10 mouse cellular contexts compared by ENCODE assay signal in genomic region chr5:108549489-108550206, GRCm38 (mm10). TPM values are rescaled to one million over a fixed set of nuclear protein-coding genes. Genes with fewer than 3 reads are reported as not detected.
DNase-seq lines count a peak whose midpoint lies in the region; ATAC-seq lines count a peak whose summit lies in the region.
"Had no signal": no experiment of that assay in that cellular context is flagged by ENCODE, and none has a peak within 500 bp of the region (broad histone marks: within the 10 kb centered on the region; RNA-seq: fewer than 3 reads in every experiment).

Gene Cplx1, minus strand, starts transcription at chr5:108550024.

- 0 out of 2 replicates have a peak within 1 kb of the TSS, but pooled peaks have one; percentile 0 for H3K27ac ChIP-seq in forebrain, embryonic 14.5 days (ENCODE audit: low read depth, low read length)
- H3K27ac ChIP-seq in hindbrain, embryonic 15.5 days (replicated peaks) = peak within 1 kb of the TSS; percentile 82

- no peaks in the 10 kb centered on the region for H3K4me1 ChIP-seq in forebrain, embryonic 14.5 days (ENCODE audit: control insufficient read depth, insufficient read depth, low read length)
- H3K4me1 ChIP-seq in hindbrain, embryonic 15.5 days (replicated peaks) = peaks cover 25% of the 10 kb centered on the region

- no peaks in the 10 kb centered on the region for H3K36me3 ChIP-seq in forebrain, embryonic 14.5 days (ENCODE audit: control insufficient read depth, insufficient read depth, low read length)
- peaks cover 5% of the 10 kb centered on the region; the same call in 1 of the 2 replicates for H3K36me3 ChIP-seq in hindbrain, embryonic 15.5 days

- WGBS in forebrain, embryonic 14.5 days = under 1% methylated on average over 46 of the region's 56 CpGs
- WGBS in hindbrain, embryonic 15.5 days = under 1% methylated on average over 38 of the region's 56 CpGs

- H3K4me2 ChIP-seq in forebrain, embryonic 14.5 days (ENCODE audit: low read length) = peak within 1 kb of the TSS; percentile 79
- H3K4me2 ChIP-seq in hindbrain, embryonic 15.5 days = peak within 1 kb of the TSS; percentile 74

- no peaks in the 10 kb centered on the region for H3K9me3 ChIP-seq in forebrain, embryonic 14.5 days (replicated peaks; ENCODE audit: control insufficient read depth, low read length)
- no peaks in the 10 kb centered on the region for H3K9me3 ChIP-seq in hindbrain, embryonic 15.5 days

- H3K27me3 ChIP-seq in forebrain, embryonic 14.5 days (replicated peaks; ENCODE audit: control insufficient read depth, insufficient read depth, low read length) = peaks cover 5% of the 10 kb centered on the region; the same call in 1 of the 2 replicates
- H3K27me3 ChIP-seq in hindbrain, embryonic 15.5 days = 0 out of 2 replicates have a peak, but pooled peaks cover 10% of the 10 kb centered on the region

- H3K9ac ChIP-seq in forebrain, embryonic 14.5 days (ENCODE audit: low read length) = peak within 1 kb of the TSS; percentile 63
- H3K9ac ChIP-seq in hindbrain, embryonic 15.5 days = peak within 1 kb of the TSS; percentile 70

- peak; percentile 79 for ATAC-seq in cerebellum, adult (ENCODE audit: insufficient number of reproducible peaks, low FRiP score, low TSS enrichment)
- ATAC-seq in forebrain, embryonic 14.5 days = peak; percentile 92
- peak; percentile 94 for ATAC-seq in hindbrain, embryonic 15.5 days (ENCODE audit: low FRiP score, low read depth)
- ATAC-seq in megakaryocyte-erythroid progenitor cell, adult 5-6 weeks (replicated peaks; ENCODE audit: low FRiP score, low TSS enrichment, poor library complexity, severe bottlenecking) = peak; percentile 62

- DNase-seq in gastrocnemius, postnatal 10 days = peak; percentile 63
- DNase-seq in gastrocnemius, adult 8-10 months (ENCODE audit: low spot score in 2 of 2) = no peak
- peak; percentile 71 for DNase-seq in forebrain, embryonic 14.5 days (ENCODE audit: low spot score)
- peak; percentile 74 to 82 for DNase-seq in left cerebral cortex, adult 18-20 months (ENCODE audit: low spot score in 2 of 2)
- DNase-seq in right cerebral cortex, postnatal 4 days = peak; percentile 77

- peak within 1 kb of the TSS; percentile 45 for H3K4me3 ChIP-seq in forebrain, embryonic 14.5 days (ENCODE audit: low read depth, low read length)
- H3K4me3 ChIP-seq in hindbrain, embryonic 15.5 days = peak within 1 kb of the TSS; percentile 50

RNA-seq across cellular contexts. Expression of gene Cplx1, which starts in this region (rescaled TPM):
- total RNA-seq in gastrocnemius, postnatal 10 days (2021) = under 1 TPM; 0.45 to 0.54 TPM
- total RNA-seq in gastrocnemius, adult 8-10 months (2022) = not detected
- polyA plus RNA-seq in forebrain, embryonic 14.5 days (2014; fragmentation: Nextera tagmentation; extraction: Ambion mirVana) = 65.1 and 90.1 TPM in 2 replicates
- 170 and 187 TPM in 2 replicates for polyA plus RNA-seq in hindbrain, embryonic 15.5 days (2015; fragmentation: Nextera tagmentation; extraction: Ambion mirVana)
- 100 to 1,000 TPM; 674 to 788 TPM for total RNA-seq in left cerebral cortex, adult 18-20 months (2021)
- total RNA-seq in megakaryocyte-erythroid progenitor cell, adult 5-6 weeks (2014; fragmentation: Nextera tagmentation) = not detected in 2 replicates
- total RNA-seq in megakaryocyte-erythroid progenitor cell, adult 5-6 weeks (2017) = not detected in 2 replicates
- total RNA-seq: neutrophil, adult 5-6 weeks had no signal
- polyA plus RNA-seq: C2C12 had no signal

Comparison
In these comparisons a context has a peak if more than half of its experiments do, and no peak if none do; other contexts are left out.
1. RNA of gene Cplx1 (total RNA-seq): 674 to 788 TPM in left cerebral cortex, adult 18-20 months; 0.45 to 0.54 TPM in gastrocnemius, postnatal 10 days, not detected in gastrocnemius, adult 8-10 months and not detected in megakaryocyte-erythroid progenitor cell, adult 5-6 weeks; every median in the first group is over 100 times any median in the second.
2. Peak in DNase-seq in gastrocnemius, postnatal 10 days; RNA of the gene not detected or under 1 TPM.
3. Peak in ATAC-seq in megakaryocyte-erythroid progenitor cell, adult 5-6 weeks; RNA of the gene not detected or under 1 TPM.
4. DNase-seq: peak in forebrain, embryonic 14.5 days (single experiment), left cerebral cortex, adult 18-20 months (2 of 2) and right cerebral cortex, postnatal 4 days (single experiment); none in gastrocnemius, adult 8-10 months (0 of 2).
5. Peak in every context shown above with its lines, with median percentiles within 50 percentile points of each other: ATAC-seq.